Mouse (Mus musculus): ENCODE data around the gene Aimp2.

The Aimp2 gene

DNA sequence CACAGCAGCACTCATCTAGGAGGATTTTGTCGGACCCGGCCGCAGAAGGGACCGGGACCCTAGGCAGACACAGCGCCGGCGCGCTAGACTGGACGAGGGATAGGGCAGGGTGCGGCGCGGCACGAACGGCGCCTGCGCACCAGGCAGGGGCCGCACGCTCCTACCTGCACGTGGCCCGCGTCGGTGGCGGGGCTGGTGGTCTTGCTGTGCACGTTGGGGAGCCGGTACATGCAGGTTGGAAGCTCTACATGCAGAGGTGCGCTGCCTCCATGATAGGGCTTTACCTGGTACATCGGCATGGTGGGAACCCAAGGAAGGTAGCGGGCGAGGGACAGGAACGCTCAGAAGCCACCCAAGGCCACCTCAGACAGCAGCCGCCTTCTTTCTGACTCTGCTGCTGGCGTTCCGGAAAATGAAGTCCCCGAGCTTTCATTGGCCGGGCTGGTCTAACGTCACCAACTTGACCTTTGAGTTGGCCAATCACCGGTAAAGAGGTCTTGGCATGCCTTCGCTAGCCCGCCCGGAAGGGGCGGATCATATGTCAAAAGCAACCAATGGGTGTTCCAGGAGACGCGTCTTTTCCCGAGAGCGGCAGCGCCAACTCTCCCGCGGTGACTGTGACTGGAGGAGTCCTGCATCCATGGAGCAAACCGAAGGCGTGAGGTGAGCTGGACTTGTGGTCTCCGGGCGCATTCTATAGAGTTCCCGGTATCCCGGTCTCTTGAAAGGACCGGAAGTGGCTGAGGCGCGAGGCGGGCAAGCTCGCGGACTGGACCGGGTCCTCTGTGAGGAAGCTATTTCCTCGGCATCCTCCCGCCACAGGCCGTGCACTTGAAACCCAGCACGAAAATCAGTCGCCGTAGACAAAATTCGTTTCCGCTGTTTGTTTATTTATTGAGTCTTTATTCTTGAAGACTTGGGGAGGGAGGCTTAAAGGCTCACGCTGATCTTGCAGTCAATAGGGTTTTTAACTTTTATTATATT lies at the start of gene Aimp2, which contains the start of gene Pms2:
TSS of gene Aimp2 (minus strand) at position 431 of the 984 bp plus-strand sequence.
TSS of gene Pms2 (plus strand) at position 548 of the 984 bp plus-strand sequence.
- in situ Hi-C loops (cut with MboI; ENCODE audit: low sequenced_read_pairs), result no loop called here

DNA sequence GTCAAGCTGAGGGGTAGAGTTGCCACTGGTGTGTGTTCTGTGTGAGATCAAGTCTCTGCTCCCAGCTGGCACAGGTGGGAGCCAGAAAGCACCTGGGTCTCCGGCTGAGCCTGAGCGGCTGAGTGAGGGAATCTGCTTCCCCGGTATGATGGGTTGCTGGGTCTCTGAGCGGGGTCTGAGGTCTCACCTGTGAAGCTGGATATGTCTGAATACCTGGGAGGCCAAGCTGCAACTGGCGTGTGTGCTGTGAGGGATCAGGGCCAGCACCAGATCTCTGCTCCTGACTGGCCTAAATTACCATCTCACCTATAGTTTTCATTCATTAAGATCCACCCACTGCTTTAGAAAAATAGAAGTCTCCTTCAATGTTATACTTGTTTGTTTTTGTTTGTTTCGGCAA lies 47.5 kb upstream of the Aimp2 start:
- in situ Hi-C loops (cut with MboI; ENCODE audit: low sequenced_read_pairs), result no loop called here

DNA sequence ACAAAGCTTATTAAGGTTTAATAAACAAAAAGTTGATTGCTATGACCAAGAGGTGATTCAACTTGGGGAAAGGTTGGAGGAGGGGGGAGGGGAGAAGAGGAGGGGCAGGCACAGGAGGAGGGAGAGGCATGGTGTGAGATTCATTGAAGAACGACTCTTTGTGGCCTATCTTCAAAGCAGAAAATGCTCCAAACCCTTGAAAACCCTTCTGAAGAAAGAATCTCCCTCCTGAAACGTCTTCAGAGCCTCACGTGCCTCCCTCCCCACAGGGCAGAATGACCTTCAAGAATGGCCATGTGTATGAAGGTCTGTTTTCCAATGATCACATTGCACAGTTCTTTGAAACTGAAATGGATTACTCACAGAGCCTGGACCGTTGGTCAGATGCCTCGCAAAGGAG lies 40.4 kb upstream of the Aimp2 start:
- in situ Hi-C loops (cut with MboI; ENCODE audit: low sequenced_read_pairs), result no loop called here

DNA sequence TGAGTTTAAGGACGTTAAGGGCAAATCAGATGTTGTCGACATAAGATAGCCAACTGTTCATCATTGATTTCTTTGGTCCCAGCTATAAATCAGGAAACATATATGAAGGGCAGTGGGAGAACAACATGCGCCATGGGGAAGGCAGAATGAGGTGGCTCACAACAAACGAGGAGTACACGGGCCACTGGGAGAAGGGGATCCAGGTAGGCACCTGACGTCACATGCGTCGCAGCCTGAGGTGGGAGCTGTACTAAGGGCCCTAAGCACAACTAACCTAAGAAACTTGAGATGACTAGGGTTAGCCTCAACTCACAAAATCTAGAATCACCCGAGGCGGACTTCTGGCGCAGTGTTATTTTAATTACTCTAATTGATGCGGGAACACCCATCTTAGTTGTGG lies 38.7 kb upstream of the Aimp2 start:
- in situ Hi-C loops (cut with MboI; ENCODE audit: low sequenced_read_pairs), result no loop called here

DNA sequence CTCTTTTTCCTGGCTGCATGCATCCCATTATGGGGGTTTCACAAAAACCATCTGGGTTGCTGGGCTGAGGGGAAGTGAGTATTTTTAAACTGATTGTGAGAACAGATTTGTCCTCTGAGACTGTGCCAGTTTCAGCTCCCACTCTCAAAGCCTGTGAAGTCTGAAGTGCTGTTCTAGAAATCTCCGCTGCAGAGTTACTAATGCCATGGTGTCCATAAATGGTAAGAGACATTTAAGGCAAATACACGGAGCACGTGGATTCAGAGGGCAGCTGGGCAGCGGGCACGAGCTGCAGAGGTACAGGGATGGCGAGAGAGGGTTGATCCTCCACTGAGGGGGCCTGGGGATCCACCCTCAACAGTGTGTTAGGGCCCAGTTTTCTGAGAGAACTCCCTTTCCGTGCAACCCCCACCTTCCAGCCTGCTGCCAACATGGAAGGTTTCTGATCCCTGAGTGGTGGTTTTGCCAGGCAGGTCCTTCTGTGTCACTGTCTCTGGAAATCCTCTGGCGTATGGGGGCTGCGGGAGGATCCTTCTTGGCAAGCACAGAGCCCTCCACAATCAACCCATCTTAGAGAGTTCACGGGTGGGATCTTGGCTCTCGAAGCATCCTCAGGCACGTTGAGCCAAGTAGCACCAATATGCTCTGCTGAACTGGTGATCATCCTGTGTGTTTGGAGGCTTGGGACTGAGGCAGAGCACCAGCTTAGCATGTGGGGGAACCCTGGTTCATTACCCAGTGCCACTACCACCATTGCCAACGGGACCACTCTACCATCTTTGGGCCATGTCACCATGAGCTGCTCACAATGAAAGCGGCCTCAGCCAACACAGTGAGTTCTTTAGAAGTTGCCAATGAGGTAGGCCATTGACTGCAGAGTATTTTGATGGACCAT lies 33.8 kb upstream of the Aimp2 start:
- in situ Hi-C loops (cut with MboI; ENCODE audit: low sequenced_read_pairs), result no loop called here

DNA sequence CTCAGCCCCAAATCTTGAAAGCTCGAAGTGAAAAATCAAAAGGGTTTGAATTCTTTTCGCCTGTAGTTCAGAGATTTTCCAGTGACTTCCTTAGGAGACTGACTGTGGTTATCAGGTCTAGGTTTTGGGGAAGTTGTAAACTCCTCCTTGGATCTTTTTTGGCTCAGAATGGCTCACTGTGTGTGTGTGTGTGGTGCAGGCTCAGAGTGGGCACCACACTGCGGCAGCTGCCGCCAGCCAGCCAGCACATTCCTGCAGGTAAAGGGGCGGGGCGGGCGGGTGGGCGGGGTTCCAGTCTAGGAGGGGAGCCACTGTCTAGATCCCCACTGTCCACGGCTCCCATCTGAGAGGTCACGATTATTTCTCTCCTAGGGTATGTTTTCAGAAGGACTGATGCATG lies 31.9 kb upstream of the Aimp2 start:
- in situ Hi-C loops (cut with MboI; ENCODE audit: low sequenced_read_pairs), result no loop called here

DNA sequence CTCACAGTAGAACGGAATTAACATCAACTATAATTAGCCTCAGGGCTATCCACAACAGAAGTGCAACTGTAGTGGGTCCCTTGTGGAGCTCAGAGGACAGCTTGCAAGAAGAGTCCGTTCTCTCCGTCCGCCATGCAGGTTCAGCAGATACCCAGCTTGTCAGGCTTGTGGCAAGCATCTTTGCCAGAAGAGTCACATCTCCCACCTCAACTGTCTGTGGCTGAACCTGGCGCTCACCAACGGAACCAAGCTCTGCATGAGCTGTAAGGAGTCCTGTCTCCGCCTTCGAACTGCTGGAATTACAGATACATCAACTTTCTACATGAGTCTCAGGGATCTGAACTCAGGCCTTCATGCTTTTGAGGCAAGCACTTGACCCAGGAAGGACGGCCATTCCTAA lies 26.5 kb upstream of the Aimp2 start:
- in situ Hi-C loops (cut with MboI; ENCODE audit: low sequenced_read_pairs), result no loop called here

DNA sequence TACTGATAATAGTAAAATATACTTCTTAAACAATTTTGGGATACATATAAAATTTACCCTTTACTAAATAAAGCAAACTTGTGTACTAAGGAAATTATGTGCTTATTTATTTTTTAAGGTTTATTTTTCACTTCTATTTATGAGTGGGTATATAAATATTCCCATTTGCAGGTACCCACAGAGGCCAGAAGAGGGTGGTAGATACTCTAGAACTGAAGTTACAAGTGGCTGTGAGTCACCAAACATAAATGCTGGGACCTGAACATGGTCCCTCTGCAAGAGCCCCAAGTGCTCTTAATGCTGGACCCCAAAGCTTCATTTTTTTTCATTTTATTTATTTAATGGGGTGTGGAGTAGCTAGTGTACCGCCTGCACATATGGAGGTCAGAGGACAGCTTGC lies 24.2 kb upstream of the Aimp2 start:
- in situ Hi-C loops (cut with MboI; ENCODE audit: low sequenced_read_pairs), result no loop called here

DNA sequence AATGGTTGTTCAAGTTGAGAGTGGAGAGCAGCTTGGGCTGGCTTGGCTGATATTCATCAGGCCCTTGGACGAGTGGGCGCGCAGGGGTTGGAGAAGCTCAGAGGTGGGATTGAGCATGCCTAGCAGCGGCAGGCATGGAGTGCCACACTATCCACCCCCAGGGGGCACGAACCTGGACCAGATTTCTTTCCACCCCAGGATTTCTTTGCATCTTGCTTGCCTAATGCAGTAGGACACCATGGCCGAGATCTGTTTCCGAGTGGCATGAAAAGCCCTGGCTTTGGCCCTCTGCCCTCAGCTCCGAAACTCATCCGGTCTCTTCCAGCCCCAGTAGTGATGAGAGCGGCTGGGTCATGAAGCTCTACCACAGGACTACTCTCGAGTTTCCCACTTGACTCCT lies 23.8 kb upstream of the Aimp2 start:
- in situ Hi-C loops (cut with MboI; ENCODE audit: low sequenced_read_pairs), result no loop called here

DNA sequence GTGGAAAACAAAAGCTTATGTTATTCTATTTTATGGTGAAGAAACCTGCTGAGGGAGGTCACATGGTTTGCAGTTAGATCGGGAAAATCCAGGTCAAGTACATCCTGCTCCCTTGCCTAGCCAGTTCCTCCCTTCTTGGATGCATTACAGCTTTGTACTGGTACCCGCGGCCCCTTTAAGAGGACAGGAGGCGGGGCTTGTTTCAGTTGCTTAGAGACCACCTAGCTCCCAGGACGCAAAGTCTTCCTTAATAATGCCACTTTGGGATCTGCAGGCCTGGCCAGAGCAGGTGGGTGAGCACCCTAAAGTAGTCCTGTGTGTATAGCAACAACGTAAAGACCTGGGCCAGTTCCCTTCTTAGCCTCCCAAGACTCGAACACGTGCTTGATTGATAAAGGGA lies 23.2 kb upstream of the Aimp2 start, which contains the start of gene Rsph10b:
TSS of gene Rsph10b (plus strand) at position 205 of the 400 bp plus-strand sequence.
- in situ Hi-C loops (cut with MboI; ENCODE audit: low sequenced_read_pairs), result no loop called here

DNA sequence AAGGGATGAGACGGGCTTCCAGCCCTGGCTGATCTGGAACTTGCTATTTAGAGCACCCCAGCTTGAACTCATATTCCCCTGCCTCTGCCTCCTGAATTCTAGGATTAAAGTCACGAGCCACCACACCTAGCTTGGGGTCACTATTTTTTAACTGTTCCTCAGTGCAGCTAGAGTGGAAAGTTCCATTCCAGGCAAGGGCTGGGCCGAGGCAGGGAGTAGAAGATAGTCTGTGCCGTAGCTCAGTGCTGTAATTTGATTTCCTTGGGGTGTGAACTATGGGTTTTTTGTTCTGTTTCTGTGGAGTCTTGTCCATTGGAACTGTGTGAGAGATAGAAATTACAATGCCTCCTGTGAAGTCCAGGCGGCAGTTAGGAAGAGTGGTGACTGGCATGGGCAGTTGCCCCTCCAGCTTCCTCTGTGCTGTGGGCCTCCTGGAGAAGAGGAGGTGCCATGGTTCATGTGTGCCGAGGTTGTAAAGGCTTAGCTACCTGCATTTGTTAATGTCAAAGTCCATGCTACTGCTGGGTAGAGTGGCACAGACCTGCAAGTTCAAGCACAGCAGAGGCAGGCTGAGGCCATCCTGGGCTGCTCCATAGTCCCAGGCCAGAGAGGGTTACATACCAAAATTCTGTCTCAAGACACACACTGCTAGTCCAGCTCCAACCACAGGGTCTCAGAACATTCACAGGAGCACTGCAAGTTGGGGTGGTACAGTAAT lies 22.4 kb upstream of the Aimp2 start:
- in situ Hi-C loops (cut with MboI; ENCODE audit: low sequenced_read_pairs), result no loop called here

DNA sequence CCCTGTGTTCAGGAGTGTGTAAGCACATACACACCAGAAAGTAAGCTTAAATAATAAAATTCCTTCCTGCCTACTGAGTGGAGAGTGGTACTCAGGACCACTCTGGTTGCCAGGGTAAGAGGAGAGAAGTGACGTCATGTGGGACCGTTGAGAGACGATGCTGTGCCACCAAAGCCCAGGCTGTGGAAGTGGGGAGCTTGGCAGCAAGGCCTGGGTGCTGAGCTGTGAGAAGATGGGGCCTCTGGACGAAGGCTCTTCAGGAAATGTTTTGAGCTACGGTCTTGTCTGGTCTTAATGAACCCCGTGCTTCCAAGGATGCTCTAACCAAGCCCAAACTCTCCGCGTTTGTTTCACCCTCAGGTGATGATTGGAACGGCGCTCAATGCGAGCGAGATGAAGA lies 21.0 kb upstream of the Aimp2 start:
- in situ Hi-C loops (cut with MboI; ENCODE audit: low sequenced_read_pairs), result no loop called here

DNA sequence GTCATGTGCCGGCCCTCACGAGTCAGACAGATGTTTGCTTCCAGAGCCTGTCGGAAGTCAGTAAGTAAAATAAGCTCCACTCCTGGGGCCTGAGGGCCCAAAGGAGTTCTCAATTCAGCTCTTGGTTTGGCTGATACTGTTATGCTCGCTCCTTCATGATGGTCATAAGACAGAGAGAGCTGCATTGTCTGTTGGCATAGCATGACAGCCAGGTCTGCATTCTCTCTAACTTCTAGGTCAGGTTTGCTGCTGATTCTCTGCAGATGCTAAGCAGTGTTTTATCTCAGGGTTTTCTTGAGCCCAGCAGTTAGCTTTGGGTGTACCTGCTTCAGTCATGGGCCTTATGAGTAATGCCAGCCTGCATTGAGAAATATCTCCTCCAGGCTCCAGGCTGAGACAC lies 19.6 kb upstream of the Aimp2 start:
- in situ Hi-C loops (cut with MboI; ENCODE audit: low sequenced_read_pairs), result no loop called here

DNA sequence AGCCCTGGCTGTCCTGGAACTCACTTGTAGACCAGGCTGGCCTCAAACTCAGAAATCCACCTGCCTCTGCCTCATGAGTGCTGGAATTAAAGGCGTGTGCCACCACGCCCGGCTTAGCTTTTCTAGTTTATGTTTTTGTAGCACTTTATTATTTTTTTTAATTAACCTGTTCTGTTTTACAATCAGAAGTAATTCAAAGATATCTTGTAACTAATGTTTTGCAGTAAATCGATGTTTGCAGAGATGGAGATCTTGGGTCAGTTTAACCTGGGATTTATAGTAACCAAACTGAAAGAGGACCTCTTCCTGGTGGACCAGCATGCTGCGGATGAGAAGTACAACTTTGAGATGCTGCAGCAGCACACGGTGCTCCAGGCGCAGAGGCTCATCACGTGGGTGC lies 18.2 kb upstream of the Aimp2 start, which contains the start of gene Gm42421:
TSS of gene Gm42421 (plus strand) at position 301 of the 400 bp plus-strand sequence.
- in situ Hi-C loops (cut with MboI; ENCODE audit: low sequenced_read_pairs), result no loop called here

DNA sequence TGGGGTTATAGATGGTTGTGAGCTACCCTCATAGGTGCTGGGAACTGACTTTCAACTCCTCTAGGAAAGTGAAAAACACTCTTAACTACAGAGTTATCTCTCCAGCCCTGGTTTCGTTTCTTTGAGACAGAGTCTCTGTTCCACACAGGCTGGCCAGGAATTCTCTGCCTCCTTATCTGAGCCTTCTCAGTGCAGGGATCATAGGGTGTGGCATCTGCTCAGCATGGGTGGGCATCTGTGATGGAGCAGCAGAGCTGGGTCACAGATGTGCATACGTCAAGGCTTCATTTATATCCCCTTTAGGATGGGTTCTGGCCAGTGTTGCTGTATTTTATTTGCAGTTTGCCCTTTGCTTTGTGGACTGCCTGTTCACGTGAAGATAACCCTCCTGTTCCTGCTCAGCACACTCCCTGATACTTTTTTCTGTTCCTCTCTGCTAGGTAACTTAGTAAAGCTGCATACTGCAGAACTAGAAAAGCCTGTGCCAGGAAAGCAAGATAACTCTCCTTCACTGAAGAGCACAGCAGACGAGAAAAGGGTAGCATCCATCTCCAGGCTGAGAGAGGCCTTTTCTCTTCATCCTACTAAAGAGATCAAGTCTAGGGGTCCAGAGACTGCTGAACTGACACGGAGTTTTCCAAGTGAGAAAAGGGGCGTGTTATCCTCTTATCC lies 15.3 kb upstream of the Aimp2 start:
- in situ Hi-C loops (cut with MboI; ENCODE audit: low sequenced_read_pairs), result no loop called here

DNA sequence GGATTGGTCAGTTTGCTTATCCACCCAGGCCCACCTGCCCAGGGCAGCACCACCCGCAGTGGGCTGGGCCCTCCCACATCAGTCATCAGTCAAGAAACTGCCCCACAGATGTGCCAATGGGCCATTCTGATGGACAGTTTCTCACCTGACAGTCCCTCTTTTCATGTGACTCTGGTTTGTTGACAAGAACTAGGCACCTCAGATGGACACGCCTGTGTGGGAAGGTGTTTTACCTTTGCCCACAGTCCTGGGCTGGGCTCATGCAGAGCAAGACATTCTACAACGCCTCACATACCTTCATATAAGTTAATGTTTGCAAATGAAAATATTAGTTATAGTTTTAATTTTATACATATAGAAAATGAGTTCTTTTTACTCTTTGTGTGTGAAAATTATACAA lies 8.5 kb upstream of the Aimp2 start:
- in situ Hi-C loops (cut with MboI; ENCODE audit: low sequenced_read_pairs), result no loop called here

DNA sequence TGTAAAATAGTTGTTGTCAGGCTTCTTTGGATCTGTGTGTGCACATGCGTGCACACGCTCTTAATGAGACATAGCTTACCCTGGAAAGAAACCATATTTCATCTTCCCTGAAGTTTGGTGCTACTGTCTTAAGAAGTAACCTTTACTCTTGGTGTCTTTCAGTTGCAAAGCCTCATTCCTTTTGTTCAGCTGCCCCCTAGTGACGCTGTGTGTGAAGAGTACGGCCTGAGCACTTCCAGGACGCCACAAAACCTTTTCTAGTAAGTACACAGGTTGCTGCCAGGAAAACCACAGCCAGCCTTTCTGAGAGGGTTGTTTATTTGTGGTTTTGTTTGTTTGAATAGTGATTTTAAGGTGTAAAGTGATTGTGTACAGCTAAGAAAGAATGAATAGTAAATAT lies 7.8 kb upstream of the Aimp2 start:
- in situ Hi-C loops (cut with MboI; ENCODE audit: low sequenced_read_pairs), result no loop called here

DNA sequence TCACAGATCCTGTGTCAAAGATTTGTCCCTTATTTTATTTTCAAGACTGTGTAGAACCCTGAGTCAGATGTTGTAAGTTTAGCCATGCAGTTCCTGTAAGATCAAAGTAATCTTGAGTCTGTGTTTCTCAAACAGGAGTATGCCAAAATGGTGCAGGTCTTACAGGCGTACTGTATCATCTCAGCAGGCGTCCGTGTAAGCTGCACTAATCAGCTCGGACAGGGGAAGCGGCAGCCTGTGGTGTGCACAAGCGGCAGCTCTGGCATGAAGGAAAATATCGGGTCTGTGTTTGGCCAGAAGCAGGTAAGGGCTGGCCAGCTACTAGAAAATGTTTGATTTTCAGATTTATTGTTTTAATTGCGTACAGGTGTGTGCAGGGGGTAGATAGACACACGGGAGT lies 6.6 kb upstream of the Aimp2 start:
- in situ Hi-C loops (cut with MboI; ENCODE audit: low sequenced_read_pairs), result no loop called here

DNA sequence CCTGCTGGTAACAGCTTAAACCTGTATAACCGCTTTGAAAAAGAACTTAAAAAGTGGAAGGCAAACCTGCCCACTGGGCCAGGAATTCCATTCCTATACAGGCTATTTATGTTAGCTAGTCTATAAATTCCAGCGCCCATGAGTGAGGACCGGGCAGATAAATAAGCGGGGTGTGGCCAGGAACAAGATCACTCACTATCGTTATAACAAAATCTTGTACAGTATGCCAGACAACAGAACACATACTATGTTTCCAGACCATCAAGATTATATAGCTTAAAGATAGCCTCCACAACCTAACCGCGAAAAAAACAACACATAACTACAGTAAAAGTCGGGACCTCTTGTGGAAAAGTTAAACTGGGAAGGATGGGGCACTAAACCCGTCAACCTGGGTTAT lies 721 bp downstream of the Aimp2 start:
- in situ Hi-C loops (cut with MboI; ENCODE audit: low sequenced_read_pairs), result no loop called here

DNA sequence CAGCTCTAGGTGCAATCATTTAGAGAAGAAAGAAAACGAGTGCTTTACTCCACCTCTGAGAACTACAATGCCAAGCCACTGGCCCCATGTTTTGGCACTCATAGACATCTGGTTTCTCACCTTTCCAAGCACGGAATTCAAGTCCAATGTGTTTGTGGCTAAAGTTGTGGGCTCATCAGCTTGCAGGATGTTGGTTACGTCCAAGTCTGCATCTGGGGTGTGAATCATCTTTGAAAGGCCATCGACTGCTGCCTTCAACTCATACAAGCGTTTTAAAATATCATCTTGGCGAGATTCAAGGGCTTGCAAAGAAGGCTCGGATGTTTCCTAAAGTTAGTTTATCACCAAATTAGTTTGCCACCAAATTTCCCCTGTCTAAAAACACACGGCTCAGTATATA lies 3.2 kb downstream of the Aimp2 start:
- in situ Hi-C loops (cut with MboI; ENCODE audit: low sequenced_read_pairs), result no loop called here

Data from CH12F3 (cell line).